Mouse (Mus musculus): ENCODE measurements at regions not wholly inside any gene's neighbourhood (a gene's known extent, or its start where the extent isn't known, plus 50 kb on each side); places are given as distances from the start of the nearest gene placed in this dataset.
"Not testable (repeated sequence)": the region's sequence is repeated elsewhere in the genome, so short reads cannot be mapped to it uniquely, and the experiment has no call there.

DNA sequence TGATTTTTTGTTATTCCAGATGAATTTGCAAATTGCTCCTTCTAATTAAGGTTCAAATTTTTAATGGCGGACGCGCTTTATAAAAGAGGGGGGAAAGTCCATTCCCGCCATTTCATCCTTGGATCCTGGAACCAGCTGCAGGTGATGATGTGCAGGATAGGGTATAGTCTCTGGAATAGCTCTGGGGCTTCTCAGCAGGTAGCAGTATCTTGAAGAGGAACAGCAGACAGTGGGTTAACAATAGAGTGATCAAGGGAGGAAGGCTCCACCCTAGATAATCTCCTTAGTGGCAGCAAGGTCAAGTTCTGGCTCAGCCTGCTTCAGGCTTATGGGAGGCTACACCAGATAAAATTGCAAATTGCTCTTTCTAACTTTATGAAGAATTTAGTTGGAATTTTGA lies 224.0 kb upstream of the Slc39a10 start:
- TF ChIP-seq ZC3H11A (IDR thresholded peaks at IDR 0.05; ENCODE audit: borderline replicate concordance, low read depth, low read length); HCFC1 (IDR thresholded peaks at IDR 0.05; ENCODE audit: borderline replicate concordance, insufficient read depth, low read length): not testable (repeated sequence)
